Mouse (Mus musculus): ENCODE measurements around the gene Ski. TPM values are rescaled to one million over a fixed set of nuclear protein-coding genes. Genes with fewer than 3 reads are reported as not detected.
A peak's percentile ranks its signal among the peaks of the same experiment; 100 is the strongest.

Ski gene
- polyA plus RNA-seq, 1 experiment from 2014 or later: 15.5 TPM

- Histone ChIP-seq H3K9ac (ENCODE audit: low read depth, low read length) (no peak overlapping the region), H3K9me3 (replicated peaks; ENCODE audit: low read length) (no peaks in the 10 kb centered on the region), H3K27me3 (ENCODE audit: insufficient read depth, low read length) (no peaks in the 10 kb centered on the region), H3K4me2 (ENCODE audit: low read length) (no peak overlapping the region), H3K27ac (peak overlapping the region; percentile 56; the same call in 1 of the 2 replicates), H3K4me3 (replicated peaks; ENCODE audit: low read depth, low read length) (no peak overlapping the region), H3K36me3 (ENCODE audit: insufficient read depth, low read length) (0 out of 2 replicates have a peak, but pooled peaks cover 5% of the 10 kb centered on the region), H3K4me1 (replicated peaks; ENCODE audit: insufficient read depth, low read length) (peaks cover 59% of the 10 kb centered on the region)
- WGBS: 64% methylated on average over 3 of the region's 3 CpGs
- ATAC-seq (replicated peaks; ENCODE audit: low FRiP score, low read depth): no peak
- TF ChIP-seq CTCF (IDR thresholded peaks at IDR 0.05; ENCODE audit: low read depth): no peak
- DNase-seq (ENCODE audit: low spot score): peak; percentile 72
Observed at GRCm38 (mm10) chr4:155200861-155201390, 21.5 kb downstream of the Ski start.

- ATAC-seq (replicated peaks; ENCODE audit: low FRiP score, low read depth) (0 out of 2 replicates have a peak, but pooled peaks have one; percentile 20), DNase-seq (ENCODE audit: low spot score) (no peak)
- Histone ChIP-seq H3K27me3 (ENCODE audit: insufficient read depth, low read length) (no peaks in the 10 kb centered on the region), H3K4me2 (ENCODE audit: low read length) (peak overlapping the region; percentile 10; the same call in 1 of the 2 replicates), H3K9me3 (replicated peaks; ENCODE audit: low read length) (no peaks in the 10 kb centered on the region), H3K4me3 (replicated peaks; ENCODE audit: low read depth, low read length) (no peak overlapping the region), H3K27ac (no peak overlapping the region), H3K36me3 (ENCODE audit: insufficient read depth, low read length) (peaks cover 4% of the 10 kb centered on the region; the same call in 1 of the 2 replicates), H3K4me1 (replicated peaks; ENCODE audit: insufficient read depth, low read length) (peaks cover 67% of the 10 kb centered on the region), H3K9ac (ENCODE audit: low read depth, low read length) (no peak overlapping the region)
- WGBS: 23% methylated on average over 6 of the region's 6 CpGs
- no peak for TF ChIP-seq CTCF (IDR thresholded peaks at IDR 0.05; ENCODE audit: low read depth)
Observed at GRCm38 (mm10) chr4:155197726-155198125, 24.7 kb downstream of the Ski start.

- DNase-seq (ENCODE audit: low spot score): no peak
- H3K27ac ChIP-seq: 0 out of 2 replicates have a peak overlapping the region, but pooled peaks have one; percentile 19
- H3K4me1 ChIP-seq (replicated peaks; ENCODE audit: insufficient read depth, low read length): peaks cover 64% of the 10 kb centered on the region
- TF ChIP-seq CTCF (IDR thresholded peaks at IDR 0.05; ENCODE audit: low read depth): no peak
- H3K9me3 ChIP-seq (replicated peaks; ENCODE audit: low read length): no peaks in the 10 kb centered on the region
- no peak overlapping the region for H3K4me2 ChIP-seq (ENCODE audit: low read length)
- H3K36me3 ChIP-seq (ENCODE audit: insufficient read depth, low read length): peaks cover 4% of the 10 kb centered on the region; the same call in 1 of the 2 replicates
- 82% methylated on average over 9 of the region's 9 CpGs for WGBS
- no peaks in the 10 kb centered on the region for H3K27me3 ChIP-seq (ENCODE audit: insufficient read depth, low read length)
- no peak for ATAC-seq (replicated peaks; ENCODE audit: low FRiP score, low read depth)
- H3K9ac ChIP-seq (ENCODE audit: low read depth, low read length): no peak overlapping the region
- H3K4me3 ChIP-seq (replicated peaks; ENCODE audit: low read depth, low read length): no peak overlapping the region
Observed at GRCm38 (mm10) chr4:155195204-155195603, 27.2 kb downstream of the Ski start.

GRCm38 (mm10) chr4:155190275-155190674 is 32.1 kb downstream of the Ski start:
- H3K9me3 ChIP-seq (replicated peaks; ENCODE audit: low read length): no peaks in the 10 kb centered on the region
- DNase-seq (ENCODE audit: low spot score) (no peak), ATAC-seq (replicated peaks; ENCODE audit: low FRiP score, low read depth) (no peak)
- H3K4me3 ChIP-seq (replicated peaks; ENCODE audit: low read depth, low read length): no peak overlapping the region
- H3K36me3 ChIP-seq (ENCODE audit: insufficient read depth, low read length): peaks cover 4% of the 10 kb centered on the region; the same call in 1 of the 2 replicates
- peak overlapping the region; percentile 66; the same call in 1 of the 2 replicates for H3K27ac ChIP-seq
- peaks cover 68% of the 10 kb centered on the region for H3K4me1 ChIP-seq (replicated peaks; ENCODE audit: insufficient read depth, low read length)
- no peak overlapping the region; the same call in 1 of the 2 replicates for H3K4me2 ChIP-seq (ENCODE audit: low read length)
- no peak for TF ChIP-seq CTCF (IDR thresholded peaks at IDR 0.05; ENCODE audit: low read depth)
- no peaks in the 10 kb centered on the region for H3K27me3 ChIP-seq (ENCODE audit: insufficient read depth, low read length)
- peak overlapping the region; percentile 14; the same call in 1 of the 2 replicates for H3K9ac ChIP-seq (ENCODE audit: low read depth, low read length)
- 28% methylated on average over 7 of the region's 7 CpGs for WGBS

GRCm38 (mm10) chr4:155189711-155190139 is 32.7 kb downstream of the Ski start:
- peak overlapping the region; percentile 15; the same call in 1 of the 2 replicates for H3K9ac ChIP-seq (ENCODE audit: low read depth, low read length)
- H3K27me3 ChIP-seq (ENCODE audit: insufficient read depth, low read length): no peaks in the 10 kb centered on the region
- DNase-seq (ENCODE audit: low spot score): peak; percentile 74
- peak overlapping the region; percentile 66 for H3K27ac ChIP-seq
- TF ChIP-seq CTCF (IDR thresholded peaks at IDR 0.05; ENCODE audit: low read depth): peak; percentile 52
- H3K9me3 ChIP-seq (replicated peaks; ENCODE audit: low read length): no peaks in the 10 kb centered on the region
- peak overlapping the region; percentile 8; the same call in 1 of the 2 replicates for H3K4me2 ChIP-seq (ENCODE audit: low read length)
- H3K36me3 ChIP-seq (ENCODE audit: insufficient read depth, low read length): peaks cover 4% of the 10 kb centered on the region; the same call in 1 of the 2 replicates
- peaks cover 68% of the 10 kb centered on the region for H3K4me1 ChIP-seq (replicated peaks; ENCODE audit: insufficient read depth, low read length)
- no peak overlapping the region for H3K4me3 ChIP-seq (replicated peaks; ENCODE audit: low read depth, low read length)
- ATAC-seq (replicated peaks; ENCODE audit: low FRiP score, low read depth): peak; percentile 68; the same call in 1 of the 2 replicates
- 21% methylated on average over 4 of the region's 4 CpGs for WGBS

GRCm38 (mm10) chr4:155188803-155189202 is 33.6 kb downstream of the Ski start:
- ATAC-seq (replicated peaks; ENCODE audit: low FRiP score, low read depth) (no peak), DNase-seq (ENCODE audit: low spot score) (no peak)
- H3K9ac ChIP-seq (ENCODE audit: low read depth, low read length): no peak overlapping the region
- peak overlapping the region; percentile 65; the same call in 1 of the 2 replicates for H3K27ac ChIP-seq
- no peak overlapping the region for H3K4me3 ChIP-seq (replicated peaks; ENCODE audit: low read depth, low read length)
- no peak for TF ChIP-seq CTCF (IDR thresholded peaks at IDR 0.05; ENCODE audit: low read depth)
- no peak overlapping the region for H3K4me2 ChIP-seq (ENCODE audit: low read length)
- H3K9me3 ChIP-seq (replicated peaks; ENCODE audit: low read length): no peaks in the 10 kb centered on the region
- H3K36me3 ChIP-seq (ENCODE audit: insufficient read depth, low read length): peaks cover 4% of the 10 kb centered on the region; the same call in 1 of the 2 replicates
- no peaks in the 10 kb centered on the region for H3K27me3 ChIP-seq (ENCODE audit: insufficient read depth, low read length)
- H3K4me1 ChIP-seq (replicated peaks; ENCODE audit: insufficient read depth, low read length): peaks cover 77% of the 10 kb centered on the region
